Mouse (Mus musculus) gastrocnemius, postnatal 10 days (tissue): Measurements from ENCODE around the gene Rab7b. TPM values are rescaled to one million over a fixed set of nuclear protein-coding genes. Genes with fewer than 3 reads are reported as not detected.

Experiments
- DNase-seq: peaks from one replicate; pipeline ENCODE4 v3.0.0; 2021; ENCODE audit warnings: mixed read lengths
- total RNA-seq, 2 experiments: library from RNA; stranded (reverse); gene quantifications; 2 replicates each; pipeline ENCODE4 v1.2.3; 2021

Gene Rab7b
- total RNA-seq, 2 experiments from 2014 or later: 6.3 to 9.2 TPM

DNA sequence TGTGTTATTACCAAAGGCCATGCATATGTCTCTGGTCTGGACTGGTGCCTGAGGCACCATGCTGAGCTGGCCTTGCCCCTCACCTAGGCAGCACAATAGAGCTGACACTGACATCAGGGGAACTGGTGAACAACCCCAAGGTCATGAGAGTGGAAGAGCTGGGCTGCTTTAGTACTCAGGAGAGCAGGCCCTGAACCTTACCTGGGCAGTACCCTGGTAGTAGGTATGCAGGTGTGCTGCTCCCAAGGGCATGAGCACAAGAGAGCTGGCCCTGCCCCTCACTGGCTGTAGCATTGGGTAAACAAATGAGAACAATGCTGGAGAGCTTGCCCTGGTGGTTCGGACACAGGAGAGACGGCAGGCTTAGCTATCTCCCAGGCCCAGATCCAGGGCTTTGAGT is 6.8 kb downstream of the Rab7b start:
- DNase-seq: no peak

DNA sequence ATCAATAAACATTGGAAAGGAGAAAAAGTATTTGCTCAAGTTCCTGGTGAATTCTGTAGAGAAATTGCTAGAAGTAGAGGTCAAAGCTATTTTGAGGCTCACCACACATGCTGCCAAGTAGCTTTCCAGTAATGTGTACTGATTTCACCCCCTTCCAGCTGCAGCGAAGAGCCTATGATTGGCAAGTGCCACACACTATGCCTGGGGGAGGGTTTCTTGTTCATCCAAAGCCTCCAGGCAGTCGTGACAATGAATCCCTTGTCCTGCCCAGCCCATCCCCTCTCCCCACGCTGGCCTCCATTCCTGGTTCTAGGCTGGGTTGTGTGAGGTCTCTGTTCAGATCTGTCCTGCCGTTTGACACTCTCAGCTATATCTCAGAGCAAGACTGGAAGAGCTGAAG is 7.8 kb downstream of the Rab7b start:
- no peak for DNase-seq

DNA sequence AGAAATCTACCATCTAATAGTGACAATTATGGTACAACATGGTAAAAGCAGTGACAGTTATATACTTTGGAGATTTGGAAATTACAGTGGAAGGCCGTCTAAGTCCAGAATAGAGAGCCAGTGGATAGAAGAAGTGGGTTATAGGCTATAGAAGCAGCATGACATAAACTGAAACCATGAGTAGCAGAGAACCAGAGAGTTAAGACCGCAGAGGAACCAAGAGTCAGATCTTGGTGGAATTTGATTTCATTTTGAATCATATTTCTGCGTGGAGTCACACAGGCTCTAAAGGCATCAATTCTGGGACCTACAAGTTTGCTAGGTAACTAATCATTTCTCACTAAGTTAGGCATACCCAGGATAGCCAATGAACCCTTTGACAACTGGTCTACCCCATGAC is 10.3 kb downstream of the Rab7b start:
- DNase-seq: no peak

DNA sequence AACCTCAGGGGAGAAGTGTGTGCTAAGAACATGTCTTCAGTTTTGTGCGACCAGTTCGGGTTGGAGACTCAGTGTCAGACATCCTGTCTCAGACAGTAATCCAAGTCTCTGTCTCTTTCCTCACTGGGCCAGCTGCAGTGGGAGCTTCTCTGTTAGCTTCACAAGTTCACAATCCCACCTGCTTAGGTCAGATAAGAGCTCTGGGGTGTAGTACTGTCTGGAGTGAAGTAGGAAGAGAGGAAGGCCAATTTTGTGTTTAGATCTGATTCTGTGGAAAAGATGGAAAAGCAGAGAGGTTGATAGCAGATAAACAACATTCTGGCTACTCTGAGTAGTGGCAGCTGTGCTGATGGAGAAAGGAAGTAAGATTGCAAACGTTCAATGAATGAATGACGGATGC is 11.1 kb downstream of the Rab7b start:
- no peak for DNase-seq

DNA sequence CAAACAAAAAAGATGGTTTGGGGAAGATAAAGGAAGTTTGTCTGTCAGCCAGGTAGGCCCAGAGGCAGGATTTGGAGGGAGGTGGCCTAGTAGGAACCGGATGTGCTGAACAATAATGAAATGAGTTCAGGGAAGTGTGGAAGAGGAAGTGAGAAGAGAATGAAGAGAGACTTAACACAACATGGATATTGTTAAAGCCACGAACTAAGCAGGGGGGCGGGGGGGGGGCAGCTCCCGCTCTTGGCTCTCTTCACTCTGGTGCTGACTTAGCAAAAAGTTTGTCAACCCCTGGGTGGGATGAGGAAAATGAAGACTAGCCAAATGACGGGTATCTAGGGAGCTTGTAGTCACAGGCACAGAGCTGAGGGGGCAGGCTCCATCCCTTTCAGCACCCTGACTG is 12.0 kb downstream of the Rab7b start:
- DNase-seq: no peak

DNA sequence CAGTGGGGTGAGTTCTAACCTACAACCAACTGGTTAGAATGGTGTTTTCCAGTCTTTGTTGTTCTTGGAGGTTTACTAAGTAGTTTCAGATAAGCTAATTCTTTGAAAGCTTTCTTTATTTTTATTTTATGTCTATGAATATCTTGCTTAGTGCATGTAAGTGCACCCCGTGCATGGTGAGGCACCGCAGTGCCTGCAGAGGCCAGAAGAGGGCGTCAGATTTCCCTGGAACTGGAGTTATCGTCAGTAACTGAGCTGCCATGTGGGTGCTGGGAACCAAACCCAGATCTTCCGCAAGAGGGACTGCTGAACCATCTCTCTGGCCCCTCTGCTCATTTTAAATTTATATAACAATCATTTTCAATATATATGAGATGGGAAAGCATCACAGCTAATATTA is 12.9 kb downstream of the Rab7b start:
- no peak for DNase-seq

DNA sequence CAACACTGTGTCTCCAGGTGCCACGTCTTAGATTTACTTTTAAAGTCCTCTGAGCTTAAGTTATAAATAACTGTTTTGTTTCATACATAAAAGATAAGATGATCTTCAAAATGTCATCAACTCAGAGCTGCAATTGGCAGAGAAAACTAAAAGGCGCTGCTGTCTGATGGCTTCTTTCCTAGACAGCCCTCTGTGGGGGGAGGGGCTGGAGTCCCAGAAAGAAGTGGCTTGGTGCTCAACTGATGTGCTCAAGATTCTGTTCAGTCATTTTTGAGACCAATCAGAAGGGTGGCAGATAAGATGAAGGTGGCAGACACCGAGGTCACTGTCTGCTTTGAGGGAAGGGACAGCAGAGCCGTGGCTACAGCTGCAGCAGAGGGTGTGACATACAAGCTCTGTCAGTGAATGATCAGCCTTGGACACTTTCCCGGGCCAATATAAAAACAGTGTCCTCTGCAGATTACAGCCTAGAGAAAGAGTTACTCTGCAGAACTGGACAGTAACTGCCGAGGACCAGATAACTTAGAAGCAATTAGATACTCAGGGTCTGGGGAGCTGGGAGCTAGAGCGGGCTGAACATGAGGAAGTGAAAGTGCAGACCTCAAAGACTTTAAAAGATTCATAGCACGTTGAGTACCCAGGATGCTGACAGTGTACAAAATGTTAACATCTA is 13.7 kb downstream of the Rab7b start:
- no peak for DNase-seq

DNA sequence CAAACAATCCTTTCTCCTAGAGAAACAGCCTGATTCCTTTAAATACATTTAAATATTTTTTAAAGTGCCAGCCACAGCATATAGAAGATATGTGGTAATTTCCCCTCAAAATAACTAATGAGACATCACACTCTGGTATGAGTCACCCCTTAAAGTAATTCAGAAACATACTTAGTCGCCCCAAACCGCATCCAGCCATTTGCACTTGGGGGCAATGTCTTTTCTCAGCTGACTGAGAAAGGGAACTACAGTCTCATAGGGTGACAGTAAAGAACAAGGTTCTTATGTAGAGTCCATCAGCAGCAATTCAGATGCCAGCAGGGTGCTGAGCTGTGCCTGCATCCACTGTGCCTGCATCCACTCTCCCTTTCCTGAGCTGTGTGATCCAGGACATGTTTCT is 15.0 kb downstream of the Rab7b start:
- DNase-seq: no peak

DNA sequence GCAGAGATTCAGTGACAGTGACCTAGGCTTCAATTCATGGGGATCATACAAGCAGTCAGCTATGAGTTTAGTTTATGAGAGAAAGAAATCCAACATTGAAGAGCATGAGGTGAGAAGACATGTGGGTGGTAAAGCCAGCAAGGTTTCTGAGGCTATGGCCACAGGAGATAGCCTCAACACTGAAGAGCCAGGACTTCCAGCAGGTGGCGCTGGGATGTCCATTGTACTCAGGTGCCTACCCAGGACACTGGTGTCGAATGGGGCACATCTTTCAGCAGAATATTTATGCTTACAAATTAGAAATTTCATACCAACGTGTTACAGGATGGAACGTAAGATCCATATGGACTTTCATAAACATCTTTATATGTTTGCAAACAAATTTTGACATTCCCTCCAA is 19.8 kb downstream of the Rab7b start:
- DNase-seq: peak; percentile 65

DNA sequence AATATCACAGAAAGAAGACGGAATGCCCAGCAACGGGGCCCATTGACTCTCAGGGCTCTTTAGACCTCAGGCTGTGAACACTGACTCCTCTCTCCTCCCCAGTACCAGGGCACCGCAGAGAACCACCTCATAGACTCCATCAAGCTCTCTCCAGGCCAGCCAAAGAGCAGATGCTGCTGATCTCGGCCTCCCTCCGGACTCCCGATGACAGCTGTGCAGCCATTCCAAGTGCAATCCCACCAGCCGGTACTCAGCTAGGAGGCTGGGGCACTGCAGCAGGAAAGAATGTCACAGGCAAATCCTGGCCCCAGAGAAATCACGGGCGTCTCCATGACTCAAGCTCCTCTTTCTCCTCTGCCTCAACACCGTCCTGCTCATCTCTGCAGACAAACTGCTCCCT is 23.0 kb downstream of the Rab7b start:
- DNase-seq: no peak

DNA sequence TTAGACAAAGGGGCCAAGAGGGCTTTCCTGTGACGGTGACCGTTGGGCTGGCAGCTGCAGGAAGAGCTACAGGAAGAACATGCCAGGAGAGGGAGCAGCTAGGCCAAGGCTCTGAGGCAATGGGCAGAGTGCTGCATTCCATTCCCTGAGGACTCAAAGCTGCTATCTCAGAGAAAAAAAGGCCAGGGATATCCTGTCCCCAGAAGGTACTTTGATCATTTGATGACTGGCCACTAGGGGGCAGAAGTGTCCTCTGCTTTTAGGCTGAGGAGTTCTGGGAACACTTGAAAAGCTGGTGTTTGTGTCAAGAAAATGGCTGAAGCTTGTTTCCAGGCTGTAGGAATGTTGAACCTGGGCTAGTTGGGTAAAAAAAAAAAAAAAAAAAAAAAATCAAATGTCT is 23.9 kb downstream of the Rab7b start:
- DNase-seq: peak; percentile 88

DNA sequence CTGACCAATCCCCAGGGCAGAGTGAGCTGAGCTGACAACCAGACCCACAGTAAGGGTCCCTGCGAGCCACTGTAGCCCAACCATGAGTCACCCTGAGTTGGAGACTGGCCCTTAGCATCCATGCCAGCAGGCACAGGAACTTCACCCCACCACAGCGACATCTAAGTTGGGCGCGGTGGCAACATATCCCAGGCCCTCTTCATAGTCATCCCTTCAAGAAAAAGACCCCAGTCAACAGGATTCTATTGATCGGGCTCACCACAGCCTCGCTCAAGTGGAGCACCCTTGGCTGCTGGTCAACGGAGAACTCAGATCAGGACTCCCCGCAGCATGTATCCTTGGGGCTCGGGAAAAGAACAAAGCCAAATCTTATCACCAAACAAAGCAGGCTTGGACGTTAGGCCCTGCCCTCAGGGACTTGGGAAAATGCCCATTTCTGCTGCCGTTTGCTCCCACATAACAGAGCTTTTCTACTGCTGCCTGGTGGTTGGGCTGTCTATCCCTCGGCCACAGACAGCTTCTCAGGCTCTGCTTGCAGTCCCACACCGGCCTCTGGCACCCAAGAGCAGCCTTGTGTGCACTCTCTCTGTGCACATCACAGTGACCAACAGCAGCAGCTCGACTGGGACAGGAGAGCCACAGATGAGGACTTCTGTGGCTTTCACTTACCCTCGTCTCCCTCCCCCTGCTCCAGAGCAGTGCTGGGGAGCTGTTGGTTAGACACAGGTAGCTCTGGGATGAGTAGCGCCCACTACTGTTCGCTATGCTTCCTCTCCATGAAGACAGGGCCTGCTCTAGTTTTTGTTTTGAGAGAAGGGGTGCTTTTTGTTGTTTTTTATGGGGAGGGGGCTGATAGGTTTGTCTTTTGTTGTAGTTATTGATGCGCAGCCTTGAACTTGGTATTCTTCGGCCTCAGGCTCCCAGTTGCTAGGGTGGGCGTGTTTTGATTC is 26.2 kb downstream of the Rab7b start:
- no peak for DNase-seq

DNA sequence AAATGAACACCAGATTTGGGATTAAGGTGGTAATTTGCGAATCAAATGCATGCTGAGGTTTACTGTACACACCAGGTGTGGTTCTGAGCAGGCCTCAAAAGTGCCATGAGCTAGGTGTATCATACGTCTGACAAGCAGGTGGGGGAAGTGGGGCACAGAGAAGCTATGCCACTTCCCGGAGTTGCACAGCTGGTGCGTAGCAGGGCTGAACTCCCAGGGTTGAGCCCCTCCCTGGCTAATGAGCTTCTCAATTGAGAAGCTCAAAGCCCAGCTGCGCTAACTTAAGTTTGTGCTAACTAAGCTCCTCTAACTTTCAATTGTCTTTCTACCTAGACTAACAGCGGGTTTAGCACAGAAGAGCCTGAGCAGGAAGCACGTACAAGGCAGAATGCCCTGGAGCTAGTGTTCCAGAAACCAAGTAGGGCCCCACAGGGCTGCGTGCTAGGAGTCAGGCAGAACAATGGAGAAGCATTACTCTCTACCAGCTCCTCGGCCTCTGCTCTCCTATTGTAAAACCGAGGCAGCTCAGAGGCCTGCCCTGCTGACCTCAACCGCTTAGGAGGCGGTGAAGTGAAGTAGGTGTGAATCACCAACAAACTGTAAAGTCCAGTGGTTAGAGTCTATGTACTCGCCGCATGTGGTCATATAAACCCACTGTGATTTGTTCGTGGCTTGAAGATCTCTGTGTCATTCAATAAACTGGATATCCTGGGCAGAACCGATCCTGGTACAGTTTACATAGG is 30.6 kb downstream of the Rab7b start:
- DNase-seq: no peak

DNA sequence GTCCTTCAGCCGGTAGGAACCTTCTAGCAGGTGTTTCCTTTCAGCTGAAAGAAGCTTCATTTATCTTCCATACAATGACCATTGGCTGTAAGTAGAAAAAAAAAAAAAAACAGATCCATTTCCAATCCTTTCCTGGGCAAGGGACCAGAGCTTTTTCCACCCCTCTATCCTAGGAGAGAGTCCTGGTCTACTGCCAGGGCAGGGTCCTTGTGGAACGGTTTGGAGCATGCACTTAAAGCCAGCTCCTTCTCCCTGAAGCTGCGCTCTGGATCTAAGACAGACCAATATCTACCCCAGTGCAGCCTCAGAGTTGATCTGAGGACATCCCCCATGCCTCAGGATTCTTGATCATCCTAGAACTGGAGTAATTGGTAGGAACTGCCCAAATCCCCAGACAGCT is 33.5 kb downstream of the Rab7b start:
- DNase-seq: no peak

DNA sequence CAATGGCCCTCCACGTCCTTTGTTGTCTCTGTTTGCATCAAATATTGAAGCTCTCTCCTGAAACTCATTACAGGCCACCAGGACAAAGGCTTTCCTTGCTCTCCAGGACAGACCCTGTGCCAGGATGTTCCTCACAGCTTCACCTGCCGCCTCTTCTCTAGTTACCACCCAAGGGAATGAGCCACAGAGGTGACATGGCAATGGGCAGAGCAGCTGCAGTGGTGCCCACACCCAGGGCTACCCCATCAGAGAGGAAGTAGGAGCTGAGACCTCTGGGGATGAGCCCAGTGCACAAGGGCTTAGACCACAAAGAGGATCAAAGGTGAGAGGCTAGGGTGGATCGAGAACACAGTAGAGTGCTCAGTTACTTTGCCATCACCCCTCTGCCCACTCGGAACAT is 35.1 kb downstream of the Rab7b start:
- DNase-seq: no peak

DNA sequence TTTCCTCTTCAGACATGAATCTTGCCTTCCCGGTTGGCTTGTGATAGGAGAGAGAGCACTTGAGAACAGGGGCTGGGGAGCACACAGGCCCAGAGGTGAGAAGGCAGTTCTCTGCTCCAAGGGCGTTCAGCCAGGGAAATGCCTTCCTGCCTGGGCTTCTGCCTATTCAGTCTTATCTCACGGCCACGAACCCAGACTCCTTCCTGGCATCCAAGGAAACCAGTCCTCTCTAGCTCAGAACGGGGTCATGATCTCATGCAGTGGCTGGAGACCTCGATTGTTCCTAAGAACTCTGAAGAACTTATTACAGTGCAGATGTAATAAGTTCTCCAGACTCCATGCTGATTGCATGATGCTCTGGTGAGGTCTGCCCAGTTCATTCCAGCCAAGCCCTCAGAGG is 38.1 kb downstream of the Rab7b start:
- DNase-seq: no peak

DNA sequence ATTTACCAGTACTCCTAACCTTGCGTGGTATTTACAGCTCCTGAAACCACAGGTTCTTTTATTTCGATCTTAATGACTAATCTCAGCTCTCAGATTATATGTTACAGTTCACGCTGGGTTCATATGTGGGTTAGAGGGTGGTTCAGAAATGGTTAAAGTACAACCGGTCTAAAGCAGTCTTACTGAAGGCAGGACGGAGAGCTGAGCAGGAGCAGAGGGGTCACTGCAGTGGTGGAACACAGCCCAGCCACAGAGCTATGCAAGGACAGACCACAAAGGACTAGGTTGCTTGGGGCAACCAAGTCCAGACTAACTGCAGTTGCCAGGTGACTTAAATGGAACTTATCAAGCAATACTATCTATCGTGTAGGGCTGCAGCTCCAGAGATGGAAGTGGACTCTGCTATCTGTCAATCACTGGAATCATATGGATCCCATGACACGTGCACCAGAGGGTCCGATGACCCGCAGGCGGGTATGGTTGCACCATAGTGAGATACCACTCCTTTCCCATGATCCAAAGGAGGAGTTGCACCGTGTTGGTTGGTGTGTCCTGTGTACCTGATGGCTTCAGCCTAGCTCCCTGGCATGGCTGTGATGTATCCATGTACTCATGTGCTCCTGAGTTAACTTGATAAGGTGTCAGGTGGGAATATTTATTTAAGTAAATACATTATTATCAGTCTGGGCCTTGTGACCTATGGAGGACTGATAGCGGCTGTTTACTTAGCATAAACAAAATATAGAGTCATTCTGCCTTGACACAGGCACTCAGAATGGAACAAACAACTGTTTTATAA is 42.3 kb downstream of the Rab7b start:
- DNase-seq: no peak

DNA sequence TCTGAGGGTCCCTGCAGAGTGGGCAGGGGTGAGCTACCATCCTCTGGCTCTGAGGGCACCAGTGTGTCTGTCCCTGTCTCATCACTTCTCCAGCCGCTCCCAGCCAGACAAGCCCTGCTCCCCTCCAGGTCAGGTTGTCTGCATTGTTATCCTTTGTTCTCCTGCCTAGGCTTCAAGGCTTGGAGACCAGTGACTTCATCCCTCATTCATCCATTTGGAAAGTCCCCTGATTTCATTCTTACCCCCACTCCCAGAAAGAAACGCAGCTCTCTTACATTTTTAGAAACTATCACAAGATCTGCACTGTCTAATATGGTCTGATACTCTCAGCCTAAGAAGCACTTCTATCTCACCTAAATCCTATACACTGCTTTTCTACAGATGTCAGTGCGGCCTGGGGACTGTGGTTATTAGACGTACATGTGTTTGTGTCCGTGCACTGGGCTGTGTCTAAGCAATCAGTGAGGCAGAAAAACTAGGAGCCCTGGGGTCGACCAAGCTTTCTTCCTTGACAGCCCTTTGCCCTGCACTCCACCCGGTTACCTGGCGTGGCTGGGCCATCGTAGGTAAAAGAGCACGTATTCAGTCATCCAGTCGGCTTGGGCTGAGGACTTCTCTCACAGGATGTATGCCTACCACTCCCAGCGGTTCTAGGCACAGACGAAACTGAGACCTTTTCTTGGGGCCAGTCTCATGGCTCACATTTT is 45.1 kb downstream of the Rab7b start:
- DNase-seq: no peak

DNA sequence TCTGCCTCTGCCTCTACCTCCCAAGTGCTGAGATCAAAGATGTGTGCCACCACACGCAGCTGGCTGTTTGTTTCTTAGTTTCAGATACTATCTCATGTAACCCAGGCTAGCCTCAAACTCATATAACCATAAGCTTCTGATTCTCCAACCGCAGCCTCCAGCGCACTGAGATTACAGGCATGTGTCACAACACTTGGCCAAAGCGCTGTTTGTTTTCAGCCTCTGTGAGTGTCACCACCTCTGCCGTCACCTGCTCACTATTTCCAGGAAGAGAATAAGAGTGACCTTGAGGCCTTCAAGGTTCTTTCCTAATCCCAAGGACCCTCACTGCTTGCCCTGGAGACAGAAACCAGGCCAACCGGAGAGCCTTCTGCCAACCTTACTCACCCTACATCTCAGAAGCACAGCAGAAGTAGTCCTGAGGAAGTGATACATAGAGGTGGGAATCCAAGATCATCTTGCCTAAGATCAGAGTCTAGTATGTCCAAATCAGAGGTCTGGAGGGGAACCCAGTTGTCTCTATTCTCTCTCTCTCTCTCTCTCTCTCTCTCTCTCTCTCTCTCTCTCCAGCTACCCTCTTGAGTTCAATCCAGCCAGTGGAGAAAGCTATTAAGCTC is 46.3 kb downstream of the Rab7b start:
- DNase-seq: no peak

DNA sequence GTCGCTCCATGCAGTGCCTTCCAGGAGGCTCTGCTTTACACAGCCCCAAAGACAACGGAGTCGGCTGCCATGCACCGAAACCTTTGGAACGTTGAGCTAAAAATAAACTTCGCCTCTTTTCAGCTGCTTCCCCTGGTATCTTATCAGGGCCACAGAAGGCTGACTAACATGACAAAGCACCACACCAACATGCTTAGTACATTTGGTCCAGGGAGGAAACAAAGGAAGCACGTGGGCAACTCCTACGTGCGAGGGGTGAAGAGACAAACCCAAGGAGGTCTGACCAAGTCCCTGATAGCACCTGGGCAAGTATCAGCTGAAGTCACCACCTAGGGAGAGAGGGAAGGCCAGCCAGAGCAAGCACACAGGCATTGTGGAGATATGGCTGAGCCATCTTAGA is 48.0 kb downstream of the Rab7b start:
- DNase-seq: no peak

DNA sequence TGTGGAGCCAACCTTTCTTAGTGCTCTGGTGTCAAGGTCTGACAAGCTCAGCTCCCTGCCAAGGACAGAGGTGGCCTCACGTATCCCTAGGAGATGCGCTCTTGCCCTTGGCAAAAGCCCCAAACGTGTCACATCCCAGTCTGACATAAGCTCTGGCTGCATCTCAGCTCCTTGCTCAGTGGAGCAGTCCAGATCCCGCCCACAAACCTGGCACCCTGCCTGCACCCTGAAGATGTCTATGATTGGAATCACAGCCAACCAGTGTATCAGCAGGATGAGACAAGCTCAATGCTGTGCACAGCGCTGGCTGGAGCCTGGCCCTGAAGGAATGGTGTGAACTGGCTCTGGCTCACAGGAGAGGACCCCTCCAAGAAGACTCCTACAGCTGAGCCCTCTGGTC is 48.8 kb downstream of the Rab7b start:
- peak; percentile 87 for DNase-seq
